Mouse (Mus musculus) heart, postnatal 4 days (tissue): ENCODE measurements at regions not wholly inside any gene's neighbourhood (a gene's known extent, or its start where the extent isn't known, plus 50 kb on each side); places are given as distances from the start of the nearest gene placed in this dataset.
A peak's percentile ranks its signal among the peaks of the same experiment; 100 is the strongest.

Experiments
- DNase-seq: peaks from one replicate; pipeline ENCODE4 v3.0.0; 2021

DNA sequence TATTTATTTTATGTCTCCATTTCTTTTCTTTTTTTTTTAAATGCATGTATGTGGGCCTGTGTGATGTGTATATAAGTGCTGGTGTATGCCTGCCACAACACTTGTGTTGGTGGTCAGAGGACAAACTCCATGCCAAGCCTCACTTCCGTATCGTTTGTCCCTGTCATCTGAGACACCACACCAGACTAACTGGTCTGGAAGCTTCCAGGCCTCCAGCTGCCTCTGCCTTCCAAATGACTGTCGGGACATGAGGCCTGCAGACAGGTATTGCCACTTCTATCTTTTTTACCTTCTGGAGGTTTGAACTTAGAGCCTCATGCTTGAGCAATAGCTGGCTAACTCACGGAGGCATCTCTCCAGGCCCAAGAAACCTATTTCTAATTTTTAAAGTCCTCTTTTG, 318.3 kb downstream of the Foxo1 start:
- no peak for DNase-seq

DNA sequence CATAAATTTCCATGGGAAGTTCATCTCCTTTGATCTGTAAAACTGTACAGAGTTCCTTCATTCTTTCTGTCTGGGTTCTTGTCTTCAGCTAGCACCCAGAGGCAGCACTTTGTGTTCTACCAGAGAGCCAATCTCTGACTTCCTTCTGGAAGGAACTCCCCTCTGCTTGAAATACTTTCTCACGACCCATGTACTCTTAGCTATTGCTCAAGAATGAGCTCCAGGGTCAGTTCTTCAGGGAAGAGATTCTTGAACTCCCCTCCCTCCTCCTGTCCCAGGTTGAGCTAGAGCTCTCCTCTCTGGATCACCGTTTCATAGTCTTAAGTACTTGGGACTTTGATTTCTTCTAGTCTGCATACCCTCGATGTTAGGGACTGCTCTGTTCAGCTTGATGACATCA, 311.8 kb downstream of the Foxo1 start:
- no peak for DNase-seq

DNA sequence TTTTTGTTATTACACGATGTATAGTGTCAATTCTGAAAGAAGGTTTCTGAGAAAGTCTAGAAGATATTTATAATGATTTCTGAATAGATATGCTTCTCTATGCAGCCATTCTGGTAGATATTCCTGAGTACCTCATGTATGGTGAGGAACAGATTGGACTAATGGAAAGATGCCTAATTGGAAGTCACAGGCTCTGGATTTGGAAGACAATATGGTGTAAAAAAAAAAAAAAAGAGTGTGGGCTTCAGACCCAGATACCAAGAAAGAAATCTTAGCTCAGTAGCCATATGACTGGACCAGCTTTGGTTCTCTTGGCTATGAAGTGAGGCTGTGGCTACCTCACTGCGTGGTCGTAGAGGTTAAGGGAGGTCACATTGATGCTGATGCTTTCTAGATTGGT, 311.0 kb downstream of the Foxo1 start:
- no peak for DNase-seq

DNA sequence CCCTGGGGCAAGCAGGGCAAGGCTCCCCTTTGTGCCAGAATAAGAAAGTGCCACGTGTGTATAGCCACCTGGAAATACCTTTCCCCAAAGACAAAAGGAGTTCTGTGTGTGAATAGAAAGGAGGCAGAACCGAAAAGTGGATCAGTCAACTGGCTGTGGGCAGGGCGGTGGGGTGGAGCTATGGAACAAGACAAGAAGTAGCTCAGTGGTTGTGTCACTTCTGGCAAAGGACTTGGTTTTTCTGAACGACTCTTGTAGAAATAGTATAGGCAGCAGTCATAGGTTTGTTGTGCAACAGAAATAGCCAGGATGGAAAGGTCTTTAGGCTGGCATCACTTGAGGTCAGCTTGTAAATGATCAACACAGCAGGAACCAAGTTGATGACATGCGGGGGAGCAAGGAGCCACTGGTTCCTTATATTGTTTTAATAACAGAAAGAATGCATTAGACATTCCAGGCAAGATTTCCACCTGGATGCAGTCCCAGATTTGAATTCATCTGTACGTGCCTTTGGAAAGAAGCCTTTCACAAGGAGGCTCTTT, 308.6 kb downstream of the Foxo1 start:
- DNase-seq = no peak

DNA sequence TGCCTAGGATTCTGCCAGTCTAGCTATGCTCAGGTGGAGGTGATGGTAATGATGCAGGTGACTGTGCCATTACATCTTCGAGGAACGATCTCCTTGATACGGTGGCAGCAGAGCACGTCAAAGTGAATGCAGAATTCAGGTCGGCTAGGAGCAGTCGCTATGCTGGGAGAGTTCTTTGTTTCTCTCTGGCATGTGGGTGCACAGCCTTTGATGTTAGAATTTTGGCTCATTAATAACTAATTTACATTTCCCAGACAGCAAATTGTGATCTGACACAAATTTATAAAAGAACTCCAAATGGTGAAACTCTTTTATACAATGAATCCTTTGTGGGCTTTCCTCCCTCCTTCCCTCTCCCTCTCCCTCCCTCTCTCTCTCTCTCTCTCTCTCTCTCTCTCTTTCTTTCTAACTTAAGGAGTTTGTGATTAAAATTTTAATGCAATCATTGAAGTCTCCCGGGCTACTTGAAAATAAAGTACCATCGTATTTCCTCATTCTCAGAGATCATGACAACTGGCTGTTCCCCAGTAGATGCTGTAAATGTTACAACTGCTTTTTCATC, 307.2 kb downstream of the Foxo1 start:
- no peak for DNase-seq

DNA sequence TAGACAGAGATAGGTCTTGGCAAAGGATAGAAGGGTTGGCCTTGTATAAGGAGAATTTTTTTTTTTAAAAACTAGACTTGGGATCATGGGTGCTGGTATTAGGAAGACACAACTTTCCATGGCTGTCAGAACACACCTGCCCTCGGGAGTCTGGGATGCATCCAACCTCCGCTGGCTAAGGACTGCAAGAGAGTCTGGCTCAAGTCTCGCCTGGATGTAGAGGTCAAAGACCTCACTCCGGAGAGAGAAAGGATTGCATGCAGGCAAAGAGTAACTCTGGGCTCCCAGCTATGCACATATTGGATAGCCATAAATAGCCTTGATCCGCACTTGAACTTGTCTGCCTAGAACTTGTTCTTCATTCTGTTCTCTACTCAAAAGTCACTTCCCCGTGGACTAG, 306.2 kb downstream of the Foxo1 start:
- no peak for DNase-seq

DNA sequence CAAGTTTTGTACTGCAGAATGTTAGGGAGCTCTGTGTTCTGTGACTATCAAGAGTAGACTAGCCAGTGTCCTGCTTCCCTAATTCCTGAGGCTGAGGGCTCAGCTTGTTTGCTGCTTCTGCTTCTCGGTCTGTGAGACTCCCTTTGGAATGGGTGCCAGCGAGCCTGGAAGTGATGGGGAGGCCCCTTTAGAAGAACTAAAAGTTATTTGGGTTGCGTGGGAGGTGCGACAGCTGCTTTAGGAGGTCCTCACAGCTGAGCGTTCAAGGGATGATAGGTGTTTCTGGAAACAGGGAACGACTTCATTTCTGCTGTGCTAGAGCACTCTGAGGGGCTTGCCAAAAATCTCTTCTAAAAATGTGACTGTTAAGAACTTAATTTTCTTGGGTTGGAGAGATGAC, 305.7 kb downstream of the Foxo1 start:
- no peak for DNase-seq

DNA sequence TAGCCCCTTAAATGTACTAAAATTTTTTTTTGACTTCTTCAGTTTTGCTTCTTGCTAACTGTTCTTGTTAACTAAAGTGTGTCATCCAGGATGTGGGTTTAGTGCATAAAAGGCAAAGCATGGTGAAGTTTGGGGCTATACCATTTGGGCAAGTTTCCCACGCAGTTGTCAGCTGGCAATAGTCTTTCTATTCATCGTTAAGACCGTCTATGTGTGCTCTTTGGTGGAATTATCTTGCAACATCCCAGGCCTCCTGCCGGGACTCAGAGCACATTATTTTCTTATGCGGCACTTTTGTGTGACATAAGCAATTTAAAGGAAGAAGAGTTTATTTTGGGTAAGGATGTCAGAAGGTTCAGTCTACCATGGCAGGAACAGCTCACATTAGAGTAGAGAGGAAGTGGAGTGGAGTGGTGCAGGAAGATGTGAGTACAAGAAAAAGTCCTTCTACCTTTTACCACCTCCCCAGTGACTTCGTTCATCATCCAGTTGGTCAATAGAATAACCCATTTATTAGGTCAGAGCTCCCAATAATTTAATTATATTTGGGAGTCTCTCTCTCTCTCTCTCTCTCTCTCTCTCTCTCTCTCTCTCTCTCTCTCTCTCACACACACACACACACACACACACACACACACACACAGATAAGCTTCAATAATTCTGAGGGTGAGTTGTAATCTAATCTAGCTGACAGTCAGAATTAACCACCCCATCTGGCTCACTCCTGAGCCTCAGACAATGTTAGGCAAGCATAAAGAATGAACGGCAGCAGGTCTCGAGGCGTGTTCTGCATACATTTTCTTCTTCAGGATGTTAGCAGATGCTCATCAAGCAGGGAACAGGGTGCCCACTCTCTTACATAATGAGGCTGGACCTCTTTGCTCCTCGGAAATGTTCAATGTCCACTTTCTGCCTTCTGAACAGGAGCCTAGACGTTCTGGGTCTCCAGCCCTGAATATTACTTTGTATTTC, 304.7 kb downstream of the Foxo1 start:
- no peak for DNase-seq

DNA sequence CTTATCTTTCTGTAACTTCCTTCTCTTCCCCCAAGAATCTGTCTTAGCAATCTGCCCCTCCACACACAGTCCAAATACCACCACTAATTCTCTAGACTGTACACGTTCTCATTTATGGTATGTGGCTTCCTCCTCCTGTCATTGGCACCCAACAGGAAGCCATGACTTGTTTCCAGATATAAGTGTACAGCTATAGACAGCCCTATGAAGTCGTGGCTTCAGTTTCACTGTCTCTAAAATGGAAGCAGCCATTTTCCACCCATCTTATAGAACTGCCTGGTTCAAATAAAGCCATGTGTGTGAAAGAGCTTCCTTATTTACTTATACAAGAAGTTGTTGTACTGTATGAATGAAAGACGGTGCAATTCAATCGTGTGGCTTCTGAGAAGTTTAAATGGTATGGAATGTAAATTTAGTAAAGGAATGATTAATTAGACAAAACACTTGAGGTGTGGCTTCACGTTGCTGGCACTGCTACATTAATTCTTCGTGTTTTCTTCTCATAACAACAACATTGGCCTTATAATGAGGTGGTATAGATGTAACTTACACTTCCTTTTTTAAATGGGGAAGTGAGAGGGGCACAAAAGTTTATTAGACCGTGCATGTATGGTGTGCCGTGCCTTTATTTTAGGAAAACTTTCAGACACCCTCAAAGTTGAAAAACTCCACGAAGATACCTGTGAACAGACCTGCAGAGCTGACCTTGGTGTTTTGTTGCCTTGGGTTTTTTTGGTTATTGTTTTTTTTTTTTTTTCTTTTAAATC, 299.7 kb downstream of the Foxo1 start:
- no peak for DNase-seq

DNA sequence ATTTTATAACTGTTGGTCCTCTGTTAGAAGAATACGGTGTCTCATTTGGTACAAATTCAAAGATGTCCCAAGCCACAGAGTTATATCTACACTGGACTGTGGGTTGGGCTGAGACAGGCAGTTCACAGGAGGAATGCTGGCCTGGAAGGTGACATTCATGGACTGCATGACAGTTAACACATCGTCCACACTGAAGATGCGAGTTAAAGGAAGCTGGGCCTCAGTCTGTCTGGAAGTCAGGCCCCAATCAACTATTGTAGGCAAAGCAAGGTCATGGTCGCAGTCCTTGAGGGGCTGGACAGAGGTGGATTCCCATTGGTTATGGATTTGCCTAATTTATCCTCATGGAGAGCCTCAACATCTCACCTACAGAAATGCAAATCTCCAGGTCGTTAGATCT, 295.5 kb downstream of the Foxo1 start:
- no peak for DNase-seq

DNA sequence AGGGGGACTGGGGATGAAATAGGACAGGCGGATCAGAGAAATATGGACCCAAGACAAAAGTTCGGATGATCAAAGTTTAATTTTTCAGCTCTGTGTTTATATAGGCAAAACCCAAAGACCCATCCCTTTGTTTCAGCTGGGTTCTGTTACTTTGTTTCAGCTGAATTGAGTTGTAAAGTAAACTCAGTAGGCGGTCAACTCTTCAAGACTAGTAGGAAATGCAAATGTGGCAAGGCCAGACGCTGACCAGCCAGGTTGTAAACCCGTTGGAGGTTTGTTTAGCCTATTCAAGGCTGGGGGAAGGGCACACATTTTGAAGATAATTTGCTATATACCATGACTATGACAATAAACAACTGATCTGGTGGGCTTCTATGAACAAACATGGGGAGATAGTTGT, 294.7 kb downstream of the Foxo1 start:
- no peak for DNase-seq

DNA sequence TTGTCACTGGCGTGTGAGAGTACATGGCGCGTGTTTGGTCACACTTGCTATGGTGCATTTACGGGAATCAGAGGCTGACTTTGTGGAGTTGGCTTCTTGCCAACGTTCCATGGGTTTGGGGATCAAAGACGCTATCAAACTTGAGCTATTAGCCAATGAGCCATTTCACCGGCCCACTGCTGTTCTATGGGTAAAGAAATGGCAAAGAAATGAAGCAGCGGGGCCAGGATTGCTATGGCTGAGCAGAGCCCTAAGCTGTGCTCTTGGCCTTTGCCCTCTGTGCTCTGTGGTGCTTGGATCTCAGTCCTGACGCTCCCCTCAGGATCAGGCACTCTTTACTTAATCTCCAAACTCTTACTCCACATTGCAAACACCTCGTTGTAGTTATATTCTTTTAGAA, 291.3 kb downstream of the Foxo1 start:
- no peak for DNase-seq

DNA sequence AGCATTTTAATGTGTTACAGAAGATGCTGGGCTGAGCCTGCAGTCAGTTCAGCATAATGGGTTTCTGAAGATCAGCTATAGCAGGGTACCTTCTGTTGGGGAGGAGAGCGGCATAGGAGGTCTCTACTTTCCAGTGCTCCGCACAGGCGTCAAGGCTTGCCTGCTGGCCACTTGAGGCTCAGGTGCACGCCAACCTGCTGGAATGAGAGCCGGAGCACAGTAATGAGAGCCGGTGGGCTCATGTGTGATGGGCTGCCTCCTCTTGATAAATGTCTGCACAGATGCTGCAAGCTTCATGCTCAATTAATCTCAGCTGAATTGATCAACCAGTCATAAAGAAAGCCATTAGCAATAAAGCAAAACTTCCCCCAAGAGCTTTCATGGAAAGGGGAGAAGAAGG, 290.6 kb downstream of the Foxo1 start:
- DNase-seq = no peak

DNA sequence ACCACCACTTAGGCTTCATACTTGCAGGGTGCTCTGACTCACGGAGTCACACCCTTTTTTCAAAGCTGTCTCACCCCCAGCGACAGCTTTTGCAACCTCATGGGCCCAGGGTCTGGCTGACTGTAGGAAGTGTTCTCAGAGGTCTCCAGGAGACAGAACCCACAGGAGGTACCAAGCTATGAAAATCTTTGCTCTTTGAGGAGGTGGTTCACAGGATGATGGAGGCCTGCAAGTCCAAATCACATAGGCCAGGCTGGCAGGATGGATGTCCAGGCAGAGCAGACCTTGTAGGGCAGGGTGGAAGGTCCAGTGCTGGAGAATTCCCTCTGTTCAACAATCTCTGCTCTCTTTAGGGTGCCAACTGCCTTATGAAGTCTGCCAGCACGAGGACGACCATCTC, 289.2 kb downstream of the Foxo1 start:
- DNase-seq = no peak

DNA sequence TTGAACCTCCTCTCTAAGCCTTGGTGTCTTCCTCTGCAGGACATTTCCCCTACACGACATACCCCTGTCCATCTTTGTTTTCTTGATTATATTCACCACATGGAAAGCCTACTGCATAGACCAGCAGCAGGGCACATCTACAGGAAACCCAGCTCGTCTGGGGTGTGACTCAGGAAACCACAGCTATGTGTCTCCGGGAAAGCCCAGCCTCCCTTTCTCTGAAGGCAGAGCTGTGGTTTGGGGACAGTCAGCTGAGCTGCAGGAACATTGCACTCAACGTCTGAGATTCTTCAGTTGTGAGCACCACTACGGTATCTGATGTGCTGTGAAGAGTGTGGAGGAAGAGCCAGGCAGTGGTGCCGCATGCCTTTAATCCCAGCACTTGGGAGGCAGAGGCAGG, 286.9 kb downstream of the Foxo1 start:
- no peak for DNase-seq

DNA sequence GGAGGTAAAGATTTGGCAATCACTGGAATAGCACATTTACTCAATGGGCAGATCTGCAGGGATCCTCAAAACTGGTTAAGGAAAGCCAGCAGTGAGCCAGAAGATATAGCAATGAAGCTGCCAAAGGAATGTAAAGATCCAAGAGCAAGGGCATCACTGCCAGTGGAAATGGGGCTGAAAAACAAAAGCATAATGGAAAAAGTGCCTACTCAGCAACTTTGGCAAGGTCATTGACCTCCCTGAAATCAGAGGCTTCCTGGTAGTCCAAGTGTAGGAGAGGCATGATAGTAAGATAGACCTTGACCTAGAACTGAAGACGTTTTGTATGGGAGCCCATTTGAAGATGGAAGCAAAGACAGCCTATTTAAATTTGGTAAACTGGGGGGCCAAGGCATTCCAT, 286.4 kb downstream of the Foxo1 start:
- DNase-seq = no peak

DNA sequence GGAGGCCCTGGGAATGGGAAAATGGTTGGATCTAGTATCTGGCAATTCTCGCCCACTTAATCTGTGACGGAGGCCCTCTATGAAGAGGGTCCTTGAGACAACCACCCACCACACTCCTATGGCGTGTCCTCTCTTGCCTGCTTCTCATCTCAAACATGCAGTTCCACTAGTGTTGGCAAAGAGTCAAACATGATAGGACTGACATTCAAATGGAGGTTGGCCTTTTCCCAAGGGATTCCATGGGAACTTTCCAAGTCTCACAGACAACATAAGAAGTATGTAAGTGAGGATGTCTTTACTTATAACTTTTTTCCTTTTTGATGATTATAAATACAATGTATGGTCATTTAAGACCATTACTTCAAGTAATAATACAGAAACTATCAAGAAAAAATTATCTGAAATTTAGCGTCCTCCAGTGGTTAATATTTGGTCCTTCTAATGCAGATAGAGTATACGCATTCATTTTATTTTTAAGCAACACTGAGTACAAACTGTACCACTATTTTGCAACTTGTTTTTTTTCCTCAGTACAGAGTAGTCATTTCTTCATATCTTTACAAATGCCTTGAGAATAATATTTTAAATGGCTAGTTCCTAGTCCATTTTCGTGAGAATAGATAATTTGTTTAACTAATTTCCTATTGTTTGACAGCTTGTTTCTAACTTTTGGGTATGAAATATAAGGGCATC, 280.2 kb downstream of the Foxo1 start:
- DNase-seq = peak; percentile 51

DNA sequence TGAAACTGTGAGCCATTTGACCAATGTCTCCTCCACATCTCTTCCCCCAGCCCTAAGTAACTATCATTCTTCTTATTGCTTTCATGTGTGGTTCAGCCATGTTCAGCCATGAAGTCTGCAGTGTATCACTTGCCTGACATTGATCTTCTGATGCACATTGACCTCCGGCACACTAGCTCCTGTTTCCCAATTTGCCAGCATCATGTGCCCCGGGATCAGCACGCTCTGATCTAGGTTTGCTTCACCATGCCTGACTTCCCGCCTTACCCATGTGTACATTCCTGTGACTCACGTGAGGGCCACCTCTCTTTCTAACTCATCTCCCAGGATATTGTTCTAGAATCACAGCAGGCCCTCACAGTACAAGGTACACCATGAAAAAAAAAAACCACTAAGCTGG, 277.9 kb downstream of the Foxo1 start:
- no peak for DNase-seq

DNA sequence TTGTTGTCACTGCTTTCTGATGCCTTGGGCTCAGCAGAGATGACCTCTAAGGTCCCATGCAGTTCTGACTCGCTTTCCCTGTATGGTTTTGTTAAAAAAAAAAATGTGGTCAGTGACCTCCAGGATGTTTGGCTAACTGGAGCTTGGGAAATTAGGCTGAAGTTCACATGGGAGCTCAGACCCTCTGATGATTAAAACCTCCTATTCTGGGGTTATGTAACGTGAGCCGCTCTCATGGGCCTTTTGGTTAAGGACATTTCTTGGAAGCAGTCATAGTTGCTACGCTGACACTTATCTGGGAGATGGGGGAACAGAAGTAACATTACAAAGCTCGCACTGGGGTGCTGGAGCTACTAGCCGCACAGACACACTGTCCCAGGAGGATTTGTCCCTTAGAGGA, 274.9 kb downstream of the Foxo1 start:
- no peak for DNase-seq

DNA sequence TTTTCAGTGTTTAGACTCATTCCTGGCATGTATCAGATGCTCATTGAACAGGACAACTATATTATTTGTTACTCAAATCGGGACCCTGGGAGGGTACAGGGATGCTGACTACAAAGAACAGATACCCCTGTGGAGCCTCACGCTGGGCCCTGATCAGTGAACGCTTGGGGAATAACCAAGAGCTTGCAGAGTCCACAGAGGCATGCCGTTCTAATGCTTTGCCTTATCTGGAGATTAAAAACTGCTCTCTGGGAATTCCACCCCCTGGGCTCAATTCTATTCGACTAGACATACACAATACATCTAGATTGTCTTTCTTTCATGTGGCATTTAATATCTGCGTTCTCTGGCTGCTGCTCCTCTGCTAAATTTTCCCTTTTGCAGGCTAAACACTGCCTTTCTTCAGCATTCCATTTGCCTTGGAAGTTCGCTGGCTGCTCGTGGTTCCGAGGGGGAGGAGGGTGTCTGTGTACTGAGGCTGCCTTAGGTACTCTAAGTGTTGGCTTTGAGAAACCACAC, 272.8 kb downstream of the Foxo1 start:
- DNase-seq = no peak

DNA sequence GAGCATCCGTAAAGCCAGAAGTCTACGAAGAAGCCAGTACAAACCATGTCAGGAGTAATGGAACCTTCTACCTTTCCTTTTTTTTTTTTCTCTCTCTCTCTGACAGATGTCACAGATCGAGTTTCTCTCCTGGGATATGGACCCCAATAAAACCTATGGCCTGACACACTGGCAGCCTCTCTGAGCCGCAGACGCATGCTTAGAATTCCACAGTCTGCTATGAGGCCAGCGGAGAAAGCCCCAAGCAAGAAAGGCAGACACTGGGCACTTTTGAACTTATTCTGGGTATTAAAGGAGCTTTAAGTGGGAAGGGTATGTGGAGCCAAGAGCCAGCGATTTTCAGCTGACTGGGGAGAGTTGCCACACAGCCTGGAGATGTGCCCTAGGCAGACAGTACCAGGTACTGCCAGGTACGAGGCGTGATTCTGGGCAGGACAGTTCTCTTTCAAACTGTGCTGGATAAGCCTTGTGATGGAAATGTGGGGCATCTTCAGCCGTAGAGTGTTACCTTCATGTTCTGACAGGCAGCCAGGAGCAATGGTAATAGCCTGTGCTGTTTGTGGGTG, 271.8 kb downstream of the Foxo1 start:
- DNase-seq = no peak

DNA sequence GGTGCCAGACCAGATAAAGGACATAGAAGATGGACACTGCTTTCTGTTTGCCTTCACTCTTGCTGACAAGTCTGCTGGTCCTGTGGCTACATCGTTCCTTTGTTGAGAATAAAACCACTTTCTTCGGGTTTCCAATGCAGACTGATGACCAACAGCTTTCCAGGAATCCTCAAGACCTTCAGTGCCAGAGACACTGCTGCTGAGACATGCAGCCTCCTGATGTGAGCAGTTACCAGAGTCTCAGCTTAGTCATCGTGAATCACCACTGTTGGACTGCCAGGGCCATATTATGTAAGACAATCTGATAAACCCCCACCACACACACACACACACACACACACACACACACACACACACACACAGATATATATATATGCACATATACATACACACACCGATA, 270.2 kb downstream of the Foxo1 start:
- DNase-seq = no peak
